Mouse (Mus musculus) liver, adult 2 months (tissue): ENCODE measurements around the gene Dlst. TPM values are rescaled to one million over a fixed set of nuclear protein-coding genes. Genes with fewer than 3 reads are reported as not detected.

Source experiments
- DNase-seq: peaks from one replicate; pipeline ENCODE4 v3.0.0-alpha.2; 2011; ENCODE audit warnings: low read depth, low spot score; ENCODE audit errors: extremely low read depth
- H3K27ac ChIP-seq: fragments of 200-500 bp; replicated peaks from 2 replicates; pipeline ENCODE4 v1.5.1; 2012; ENCODE audit warnings: low read depth, mild to moderate bottlenecking, control low read depth, inconsistent platforms, low read length; ENCODE audit not compliant: insufficient read depth
- H3K27me3 ChIP-seq: fragments of 200-500 bp; 2 replicates; pipeline ENCODE4 v1.6.1; 2012; ENCODE audit warnings: mild to moderate bottlenecking, moderate library complexity, low read length, inconsistent platforms; ENCODE audit not compliant: control insufficient read depth, insufficient read depth
- H3K36me3 ChIP-seq: fragments of 200-500 bp; 2 replicates; pipeline ENCODE4 v1.6.1; 2012; ENCODE audit warnings: low read length, inconsistent platforms; ENCODE audit not compliant: control insufficient read depth, insufficient read depth
- H3K4me1 ChIP-seq: fragments of 200-500 bp; 2 replicates; pipeline ENCODE4 v1.6.1; 2011; ENCODE audit warnings: low read length; ENCODE audit not compliant: control insufficient read depth, insufficient read depth
- H3K4me3 ChIP-seq: fragments of 200-500 bp; 2 replicates; pipeline ENCODE4 v1.5.1; 2011; ENCODE audit warnings: low read depth, mild to moderate bottlenecking, control low read depth, low read length, moderate library complexity; ENCODE audit not compliant: insufficient read depth
- H3K79me2 ChIP-seq: fragments of 200-500 bp; 2 replicates; pipeline ENCODE4 v1.6.1; 2012; ENCODE audit warnings: inconsistent platforms, mild to moderate bottlenecking, low read length, moderate library complexity; ENCODE audit not compliant: control insufficient read depth, insufficient read depth
- H3K9ac ChIP-seq: fragments of 200-500 bp; 2 replicates; pipeline ENCODE4 v1.6.1; 2012; ENCODE audit warnings: low read depth, mild to moderate bottlenecking, control low read depth, inconsistent platforms, low read length
- CTCF ChIP-seq: fragments of 200-500 bp; IDR thresholded peaks from 2 replicates; pipeline ENCODE4 v1.5.1; 2011; ENCODE audit warnings: low read depth, low read length, control low read depth
- POLR2A ChIP-seq: fragments of 200-500 bp; IDR thresholded peaks from 2 replicates; pipeline ENCODE4 v1.6.1; 2011; ENCODE audit warnings: low read length, control low read depth; ENCODE audit not compliant: insufficient read depth; ENCODE audit errors: extremely low read depth
- WGBS: fragments of 180-500 bp; shearing (Covaris S2); methylation state at CpG from one replicate; pipeline ENCODE4 v1.1.7; 2018; 5-methylcytosine and 5-hydroxymethylcytosine counted together
- polyA plus RNA-seq: library from polyadenylated mRNA; depleted of rRNA; stranded (reverse); fragments of >200 nt; gene quantifications from 2 replicates; pipeline ENCODE4 v1.2.3, GENCODE M21; 2012
- total RNA-seq: library from RNA; depleted of rRNA; stranded (reverse); fragments of >200 nt; gene quantifications from 2 replicates; pipeline ENCODE4 v1.2.3, GENCODE M21; 2014

Dlst gene
- total and polyA plus RNA-seq, 2 experiments: 111 to 149 TPM

DNA sequence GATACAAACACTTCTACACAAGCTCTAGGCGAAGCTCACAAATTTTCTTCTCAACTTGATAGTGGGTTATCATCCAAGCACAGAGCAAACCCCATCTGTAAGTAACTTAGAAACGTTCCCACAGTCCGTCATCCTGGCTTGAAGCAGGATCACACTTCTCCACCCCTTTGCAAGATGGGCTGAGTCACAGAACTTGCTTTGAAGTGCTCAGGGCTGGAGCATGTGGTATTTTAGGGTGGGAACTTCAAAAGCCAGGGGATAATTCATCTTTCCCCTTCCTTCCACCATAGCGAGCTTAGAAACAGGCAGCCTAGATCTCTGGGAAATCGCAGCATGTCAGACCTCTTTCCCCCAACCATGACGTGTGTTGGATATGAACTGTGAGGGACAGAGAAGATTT, 45.7 kb downstream of the Dlst start:
- WGBS: 73% methylated on average over 6 of the region's 6 CpGs
- Histone ChIP-seq H3K36me3 (no peaks in the 10 kb centered on the region), H3K27ac (no peak overlapping the region), H3K79me2 (no peaks in the 10 kb centered on the region), H3K4me3 (no peak overlapping the region), H3K9ac (no peak overlapping the region), H3K4me1 (peaks cover 7% of the 10 kb centered on the region), H3K27me3 (no peaks in the 10 kb centered on the region)
- TF ChIP-seq CTCF (no peak), POLR2A (no peak)
- DNase-seq: no peak

GRCm38 (mm10) chr12:85157797-85158460, 47.3 kb downstream of the Dlst start:
- TF ChIP-seq POLR2A (no peak), CTCF (no peak)
- H3K9ac ChIP-seq: no peak overlapping the region
- H3K27me3 ChIP-seq: no peaks in the 10 kb centered on the region
- peaks cover under 1% of the 10 kb centered on the region for H3K4me1 ChIP-seq
- no peak overlapping the region for H3K27ac ChIP-seq
- no peaks in the 10 kb centered on the region for H3K36me3 ChIP-seq
- no peaks in the 10 kb centered on the region for H3K79me2 ChIP-seq
- no peak overlapping the region for H3K4me3 ChIP-seq
- 90% methylated on average over 14 of the region's 14 CpGs for WGBS
- DNase-seq: no peak

DNA sequence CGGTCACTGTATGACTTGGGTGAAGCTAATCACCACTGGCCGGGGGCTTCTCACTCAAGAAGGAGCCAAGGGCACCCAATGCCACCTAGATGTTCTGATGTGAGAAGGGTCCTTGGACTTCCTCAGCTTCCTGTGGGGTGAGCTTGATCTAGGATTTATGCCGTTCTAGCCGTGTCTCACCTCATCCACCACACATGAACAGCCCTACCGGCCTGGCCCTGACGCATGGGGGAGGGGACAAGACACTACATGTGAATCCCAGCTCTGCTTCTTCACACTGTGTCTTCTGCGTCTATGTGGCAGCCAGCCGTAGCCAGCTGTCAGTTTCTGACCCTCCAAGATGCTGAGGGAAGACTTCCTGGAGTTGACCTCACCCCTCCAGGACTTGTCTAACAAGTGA, 48.2 kb downstream of the Dlst start:
- Histone ChIP-seq H3K27me3 (no peaks in the 10 kb centered on the region), H3K27ac (no peak overlapping the region), H3K36me3 (no peaks in the 10 kb centered on the region), H3K79me2 (no peaks in the 10 kb centered on the region), H3K4me1 (no peaks in the 10 kb centered on the region), H3K9ac (no peak overlapping the region), H3K4me3 (no peak overlapping the region)
- no peak for TF ChIP-seq CTCF
- no peak for DNase-seq
- 96% methylated on average over 8 of the region's 8 CpGs for WGBS

GRCm38 (mm10) chr12:85159592-85159991, 49.0 kb downstream of the Dlst start:
- no peak for DNase-seq
- Histone ChIP-seq H3K4me1 (no peaks in the 10 kb centered on the region), H3K27me3 (no peaks in the 10 kb centered on the region), H3K4me3 (no peak overlapping the region), H3K9ac (no peak overlapping the region), H3K27ac (no peak overlapping the region), H3K36me3 (no peaks in the 10 kb centered on the region), H3K79me2 (no peaks in the 10 kb centered on the region)
- TF ChIP-seq POLR2A (no peak), CTCF (no peak)
- 75% methylated on average over 5 of the region's 5 CpGs for WGBS

DNA sequence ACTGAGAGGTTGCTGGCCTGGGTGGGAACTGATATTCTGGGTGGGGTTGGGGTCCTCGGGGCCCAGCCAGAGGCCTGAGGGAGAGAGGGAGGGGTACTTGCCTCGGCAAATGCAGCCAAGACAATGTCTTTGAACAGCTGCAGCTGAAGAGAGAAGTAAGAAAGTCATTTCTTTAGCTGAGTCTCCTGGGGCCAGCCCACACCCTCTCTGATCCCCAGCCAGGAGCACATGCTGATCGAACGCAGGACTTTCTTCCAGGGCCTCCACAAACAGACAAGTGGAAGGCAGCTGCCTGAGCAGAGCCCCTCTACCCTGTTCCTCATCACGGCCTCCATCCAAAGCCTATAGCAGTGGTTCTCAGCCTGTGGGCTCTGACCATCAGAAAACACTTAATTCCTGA, 54.4 kb downstream of the Dlst start:
- DNase-seq: no peak
- no peak overlapping the region for H3K4me3 ChIP-seq
- H3K27ac ChIP-seq: no peak overlapping the region
- peaks cover under 1% of the 10 kb centered on the region; the same call in 1 of the 2 replicates for H3K4me1 ChIP-seq
- no peaks in the 10 kb centered on the region for H3K79me2 ChIP-seq
- 96% methylated on average over 5 of the region's 5 CpGs for WGBS
- no peaks in the 10 kb centered on the region for H3K36me3 ChIP-seq
- H3K27me3 ChIP-seq: no peaks in the 10 kb centered on the region
- no peak overlapping the region for H3K9ac ChIP-seq
- TF ChIP-seq CTCF (no peak), POLR2A (no peak)

- H3K27ac ChIP-seq: no peak overlapping the region
- H3K36me3 ChIP-seq: no peaks in the 10 kb centered on the region
- no peaks in the 10 kb centered on the region for H3K27me3 ChIP-seq
- H3K4me1 ChIP-seq: peaks cover 2% of the 10 kb centered on the region; the same call in 1 of the 2 replicates
- DNase-seq: no peak
- TF ChIP-seq POLR2A (no peak), CTCF (no peak)
- no peaks in the 10 kb centered on the region for H3K79me2 ChIP-seq
- no peak overlapping the region for H3K9ac ChIP-seq
- 77% methylated on average over 9 of the region's 9 CpGs for WGBS
- no peak overlapping the region for H3K4me3 ChIP-seq
These were observed 56.0 kb downstream of the Dlst start for GRCm38 (mm10) chr12:85166631-85167030.
